Mouse (Mus musculus): Measurements from ENCODE around the gene Gas2l2.

The Gas2l2 gene

DNA sequence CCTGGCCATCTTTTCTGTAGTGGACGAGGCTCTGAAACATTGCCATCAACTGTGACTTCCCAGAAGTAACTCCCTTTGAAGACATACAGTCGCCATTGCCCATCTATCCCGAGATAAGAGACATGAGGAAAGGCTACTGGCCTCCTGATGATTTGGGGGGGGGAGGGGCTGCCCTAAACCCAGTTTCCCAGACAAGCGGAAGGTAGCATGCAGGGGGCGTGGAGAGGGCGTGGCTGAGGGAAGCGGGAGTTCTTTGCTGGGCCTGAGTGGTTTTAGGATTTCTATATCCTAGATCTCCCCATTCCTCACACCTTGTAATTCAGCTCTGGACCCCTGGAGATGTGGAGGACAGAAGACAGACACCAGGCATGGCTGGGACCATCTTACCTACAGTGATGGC, 14.6 kb upstream of the Gas2l2 start:
- DNase-seq (ENCODE audit: low spot score in 2 of 2): no peak

DNA sequence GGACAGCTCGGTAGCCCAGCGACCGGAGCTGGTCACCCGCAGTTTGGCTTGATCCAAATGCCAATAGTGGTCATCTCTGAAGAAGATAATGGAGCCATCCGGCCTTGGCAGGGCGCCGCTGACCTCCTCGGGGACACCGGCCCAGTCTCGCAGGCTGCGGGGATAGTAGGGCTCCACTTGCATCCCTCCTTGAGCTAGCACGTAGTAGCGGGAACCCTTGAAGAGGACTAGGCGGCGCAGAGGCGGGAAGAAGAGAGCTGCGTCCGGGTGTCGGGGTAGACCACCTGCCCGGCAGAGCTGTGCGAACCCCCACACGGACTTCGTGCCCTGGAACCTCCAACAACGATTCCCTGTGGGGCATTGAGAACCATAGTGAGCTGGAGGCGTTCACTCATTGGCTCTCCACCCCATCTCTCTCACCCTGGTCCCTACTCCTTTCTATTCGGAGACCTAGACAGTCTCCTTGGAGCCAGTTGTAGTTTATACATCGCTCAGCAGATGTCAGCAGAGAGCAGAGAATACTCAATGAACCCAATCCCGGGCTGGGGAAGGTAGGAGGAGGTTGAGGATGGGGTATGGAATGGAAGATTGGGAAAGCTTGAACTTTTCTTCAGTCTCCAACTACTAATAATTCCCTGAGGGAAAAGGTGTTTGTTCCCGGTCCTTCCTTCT, 13.5 kb upstream of the Gas2l2 start:
- DNase-seq (ENCODE audit: low spot score in 2 of 2): peak; percentile 31 to 64

DNA sequence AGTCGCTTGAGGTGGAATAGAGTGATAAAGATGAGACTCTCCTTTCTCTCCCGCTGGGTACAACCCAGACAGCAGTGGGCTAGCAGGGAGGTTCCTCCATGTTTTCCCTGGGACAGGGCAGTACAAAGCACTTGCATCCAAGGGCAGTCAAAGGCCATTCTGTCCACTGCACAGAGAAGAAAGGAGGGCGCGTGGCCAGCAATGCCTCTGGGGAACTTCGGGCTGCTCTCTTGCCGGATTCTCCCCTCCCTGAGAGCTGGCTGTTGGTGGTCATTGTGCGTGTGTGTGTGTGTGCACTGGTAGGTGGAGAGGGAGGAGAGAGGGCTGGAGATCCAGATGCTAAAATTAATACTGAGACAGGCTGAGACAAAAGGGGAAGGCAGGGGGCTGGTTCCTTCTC, 12.0 kb upstream of the Gas2l2 start:
- DNase-seq (ENCODE audit: low spot score in 2 of 2): no peak

DNA sequence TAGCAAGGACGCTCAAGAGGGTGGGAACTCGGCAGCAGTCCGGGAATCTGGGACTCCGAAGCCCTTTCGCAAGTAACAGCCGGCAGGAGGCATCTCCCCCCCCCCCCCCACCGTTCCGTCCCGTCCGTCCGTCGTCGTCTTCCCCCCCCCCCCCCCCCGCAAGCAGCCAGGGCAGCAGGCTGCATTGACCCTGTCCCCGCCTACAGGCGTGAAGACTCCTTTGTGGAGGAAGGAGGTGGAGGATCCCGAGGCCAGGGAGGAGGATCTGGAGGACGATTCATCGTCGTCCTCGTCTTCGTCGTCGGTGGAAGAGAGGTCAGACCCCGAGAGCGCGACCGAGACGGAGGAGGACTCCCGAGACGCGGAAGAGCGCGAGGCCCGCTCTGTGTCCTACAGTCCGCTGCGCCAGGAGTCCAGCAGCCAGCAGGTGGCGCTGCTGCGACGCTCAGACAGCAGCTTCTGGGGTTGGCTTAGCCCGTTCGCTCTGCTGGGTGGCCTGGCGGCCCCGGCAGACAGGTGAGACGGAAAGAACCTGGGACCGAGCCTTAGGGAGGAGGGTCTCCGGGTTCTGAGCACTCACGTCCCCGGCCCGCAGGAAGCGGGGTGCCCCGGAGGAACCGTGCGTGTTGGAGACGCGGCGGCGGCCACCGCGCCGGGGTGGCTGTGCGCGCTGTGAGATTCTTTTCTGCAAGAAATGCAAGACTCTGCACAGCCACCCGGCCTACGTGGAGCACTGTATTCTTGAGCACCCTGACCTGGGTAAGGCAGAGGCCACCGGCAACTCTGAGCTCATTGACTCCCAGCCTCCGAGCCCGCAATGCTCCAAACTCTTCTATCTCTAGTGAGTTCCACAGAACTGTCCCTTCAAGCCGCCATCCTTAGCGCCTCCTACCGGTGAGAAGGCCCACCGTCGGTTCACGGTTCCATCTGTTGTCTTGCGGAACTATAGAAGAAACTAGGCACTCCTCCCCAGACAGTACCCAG, 11.1 kb upstream of the Gas2l2 start:
- DNase-seq (ENCODE audit: low spot score in 2 of 2): peak; percentile 72 to 84

DNA sequence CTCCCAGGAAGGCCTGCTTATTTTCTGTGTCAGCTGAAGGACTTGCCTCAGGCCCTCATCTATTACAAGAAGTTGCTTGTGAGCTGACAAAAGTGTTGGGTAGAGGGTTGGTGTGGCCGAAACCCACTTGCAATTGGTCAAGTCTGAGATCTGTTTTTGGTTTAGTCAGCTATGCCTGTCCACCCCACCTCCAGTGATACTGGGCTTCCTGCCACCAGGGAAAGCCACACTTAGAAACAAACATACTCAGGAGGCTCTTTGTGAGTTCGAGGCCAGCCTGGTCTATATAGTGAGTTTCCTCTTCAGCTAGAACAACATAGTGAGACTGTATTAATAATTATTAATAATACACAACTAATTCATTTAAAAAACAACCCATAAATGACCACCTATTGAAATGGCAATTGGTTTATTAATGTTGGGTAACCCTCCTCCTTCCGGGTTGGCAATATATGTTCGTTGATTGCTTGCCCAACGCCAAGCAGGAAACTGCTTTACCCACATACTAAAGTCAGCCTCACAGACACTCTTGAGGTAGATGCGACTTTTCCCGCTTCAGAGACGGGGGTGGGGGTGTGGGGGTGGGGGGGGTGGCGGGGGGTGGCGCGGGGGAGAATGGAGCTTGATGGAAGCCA, 10.3 kb upstream of the Gas2l2 start:
- no peak for DNase-seq (ENCODE audit: low spot score in 2 of 2)

DNA sequence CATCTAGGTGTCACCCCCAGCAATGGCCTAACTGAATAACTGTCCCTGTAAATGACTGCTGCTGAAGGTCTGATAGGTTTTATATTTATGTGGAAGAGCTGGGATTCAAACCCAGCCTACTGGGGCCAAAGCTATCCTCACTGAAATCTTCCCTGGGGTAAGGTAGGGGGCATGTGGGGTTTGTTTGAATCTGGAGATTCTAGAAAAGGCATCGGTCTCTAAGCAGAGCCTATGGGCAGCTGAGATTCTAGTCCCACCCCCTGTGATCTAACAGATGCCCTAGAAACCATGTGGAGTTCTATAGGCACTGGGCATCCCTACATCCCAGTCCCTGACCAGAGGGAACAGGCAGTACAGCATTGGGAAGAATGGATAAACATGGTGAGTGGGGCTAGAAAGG, 8.1 kb upstream of the Gas2l2 start, which contains the start of gene 1700020L24Rik:
Gene 1700020L24Rik (plus strand): TSS at position 301 of the 400 bp plus-strand sequence.
- DNase-seq (ENCODE audit: low spot score in 2 of 2): no peak

DNA sequence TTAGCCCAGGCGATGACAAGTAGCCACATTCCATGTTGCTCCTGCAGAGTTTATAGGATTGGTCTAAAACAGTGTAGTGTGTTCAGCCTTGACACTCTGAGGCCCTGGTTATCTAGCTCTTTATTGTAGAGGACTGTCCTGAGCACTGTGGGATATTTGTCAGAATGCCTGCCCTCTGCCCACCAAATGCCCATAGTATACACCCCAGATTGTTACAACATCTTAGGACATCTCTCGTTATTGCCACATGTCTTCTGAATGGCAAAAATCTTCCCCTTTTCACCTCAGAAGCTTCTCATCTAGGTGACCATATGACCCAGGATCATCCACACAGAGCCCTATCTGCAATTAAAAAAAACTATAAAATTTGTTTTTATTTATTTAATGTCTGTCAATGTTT, 3.3 kb upstream of the Gas2l2 start:
- DNase-seq (ENCODE audit: low spot score in 2 of 2): no peak

DNA sequence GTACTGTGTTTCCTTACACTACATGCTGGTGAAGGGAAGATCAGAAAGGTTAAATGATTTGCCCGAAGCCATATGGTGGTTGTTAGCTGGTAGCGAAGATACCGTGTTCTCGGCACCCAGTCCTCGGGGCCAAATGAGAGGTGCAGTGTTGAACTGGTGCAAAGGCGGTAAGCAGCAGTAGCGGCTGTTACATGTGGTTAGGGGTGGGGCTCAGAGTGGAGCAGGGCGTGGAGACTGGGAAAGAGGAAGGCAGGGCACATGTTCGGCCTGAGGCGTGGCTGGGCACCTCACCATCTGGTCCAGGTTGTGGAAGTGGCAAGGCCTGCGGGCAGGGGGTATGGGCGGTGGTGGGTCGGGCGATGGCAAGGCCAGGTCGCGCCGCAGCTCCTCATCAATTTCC, 2.3 kb downstream of the Gas2l2 start:
- no peak for DNase-seq (ENCODE audit: low spot score in 2 of 2)

DNA sequence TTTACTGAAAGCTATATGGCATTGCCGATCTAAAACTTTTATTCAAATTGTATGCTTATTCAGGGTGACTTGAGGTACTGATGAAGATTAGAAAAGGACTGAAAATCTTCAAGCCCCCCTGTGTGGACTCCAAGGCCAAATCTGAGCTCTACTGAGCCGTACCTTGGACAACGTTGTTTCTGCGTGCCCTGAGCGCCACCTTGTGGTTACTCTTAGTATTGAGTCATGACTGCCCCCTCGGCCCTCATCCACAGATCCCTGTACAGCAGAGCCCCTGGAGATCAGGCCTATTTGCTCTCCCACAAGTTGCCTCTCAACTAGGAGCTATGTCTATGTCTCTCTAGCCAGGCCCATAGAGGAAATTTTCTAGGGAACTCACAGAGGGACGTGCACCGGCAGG, 4.6 kb downstream of the Gas2l2 start:
- DNase-seq (ENCODE audit: low spot score in 2 of 2): peak in 1 of 2 experiments; percentile 51

DNA sequence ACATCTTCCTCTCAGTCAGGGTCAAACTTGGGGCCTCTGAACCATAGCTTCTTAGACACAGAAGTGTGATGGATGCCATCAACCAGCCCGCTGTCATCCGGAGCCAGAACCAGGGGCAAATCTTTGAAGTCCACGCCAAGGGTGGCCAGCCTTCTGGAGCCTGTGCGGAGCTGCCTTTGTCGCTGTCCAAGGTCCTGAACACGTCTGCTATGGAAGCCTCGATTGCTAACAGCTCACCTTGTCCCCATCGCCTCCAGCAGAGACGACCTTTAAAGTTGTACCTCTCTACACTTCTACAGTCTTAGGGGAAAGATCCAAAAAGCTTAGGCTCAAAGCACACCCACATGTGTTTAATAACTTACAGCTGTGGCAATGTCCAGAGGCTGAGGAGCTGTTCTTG, 8.0 kb downstream of the Gas2l2 start:
- peak; percentile 28 to 72 for DNase-seq (ENCODE audit: low spot score in 2 of 2)

DNA sequence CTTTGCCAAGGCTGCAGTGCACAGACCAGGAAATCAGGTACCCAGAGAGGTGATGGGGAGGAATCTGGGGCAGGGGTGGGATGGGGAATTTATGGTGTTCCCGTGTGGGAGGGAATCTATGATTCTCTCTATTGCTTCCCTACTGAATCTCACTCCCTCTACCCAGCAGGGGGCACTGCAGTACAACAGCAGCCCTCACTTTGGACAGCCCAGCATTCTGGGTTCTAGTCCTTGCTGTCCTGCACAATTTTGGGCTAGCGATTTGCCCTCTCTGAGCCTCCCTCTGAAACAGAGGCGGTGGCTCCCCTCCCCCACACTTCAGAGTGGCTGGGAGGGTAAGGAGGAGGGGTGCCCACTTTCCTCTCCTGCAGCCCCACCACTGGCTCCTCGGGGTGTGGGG, 8.9 kb downstream of the Gas2l2 start:
- no peak for DNase-seq (ENCODE audit: low spot score in 2 of 2)

DNA sequence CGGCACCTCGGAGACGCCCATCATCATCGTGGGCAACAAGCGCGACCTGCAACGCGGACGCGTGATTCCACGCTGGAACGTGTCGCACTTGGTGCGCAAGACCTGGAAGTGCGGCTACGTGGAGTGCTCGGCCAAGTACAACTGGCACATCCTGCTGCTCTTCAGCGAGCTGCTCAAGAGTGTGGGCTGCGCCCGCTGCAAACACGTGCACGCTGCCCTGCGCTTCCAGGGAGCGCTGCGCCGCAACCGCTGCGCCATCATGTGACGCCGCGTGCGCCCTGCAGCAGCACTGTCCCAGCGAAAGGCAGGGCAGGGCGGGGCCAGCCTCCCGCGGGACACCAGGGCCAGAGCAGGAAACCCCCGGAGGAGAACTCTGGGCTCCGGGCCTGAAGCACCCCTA, 10.7 kb downstream of the Gas2l2 start:
- no peak for DNase-seq (ENCODE audit: low spot score in 2 of 2)

DNA sequence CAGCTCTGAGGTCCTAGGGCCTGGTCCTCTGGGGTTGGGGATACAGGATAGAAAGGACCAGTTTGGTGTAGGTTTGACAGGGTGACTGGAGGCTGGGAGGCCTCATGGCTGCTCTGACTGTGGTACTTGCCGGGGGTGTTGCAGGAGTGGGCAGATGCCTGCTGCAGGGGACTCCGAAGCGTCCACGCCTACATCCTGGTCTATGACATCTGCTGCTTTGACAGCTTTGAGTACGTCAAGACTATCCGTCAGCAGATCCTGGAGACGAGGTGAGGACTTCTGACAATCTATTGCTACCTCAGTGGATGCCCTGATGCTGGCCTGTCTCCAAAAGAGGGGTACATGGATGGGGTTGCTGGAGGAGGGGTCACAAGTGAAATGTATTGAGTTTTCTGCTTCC, 11.5 kb downstream of the Gas2l2 start:
- DNase-seq (ENCODE audit: low spot score in 2 of 2): no peak

DNA sequence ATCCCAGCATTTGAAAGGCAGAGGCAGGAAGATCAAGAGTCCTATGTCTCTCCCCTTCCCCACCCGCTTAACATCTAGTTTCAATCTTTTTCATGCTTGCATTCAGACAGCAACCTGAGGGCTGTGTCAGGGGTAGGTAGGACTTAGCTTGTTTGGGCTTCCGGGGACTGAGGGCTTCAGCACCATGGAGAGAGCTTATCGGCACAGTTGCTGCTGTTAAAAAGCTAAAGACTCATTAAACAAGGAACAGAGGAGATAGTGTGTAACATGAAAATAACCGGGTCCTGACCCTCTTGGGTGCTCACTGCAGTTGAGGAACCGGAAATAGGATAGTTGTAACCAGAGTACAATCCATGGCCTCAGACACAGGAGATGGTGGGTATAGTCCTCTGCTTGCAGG, 12.2 kb downstream of the Gas2l2 start:
- peak; percentile 38 to 41 for DNase-seq (ENCODE audit: low spot score in 2 of 2)

DNA sequence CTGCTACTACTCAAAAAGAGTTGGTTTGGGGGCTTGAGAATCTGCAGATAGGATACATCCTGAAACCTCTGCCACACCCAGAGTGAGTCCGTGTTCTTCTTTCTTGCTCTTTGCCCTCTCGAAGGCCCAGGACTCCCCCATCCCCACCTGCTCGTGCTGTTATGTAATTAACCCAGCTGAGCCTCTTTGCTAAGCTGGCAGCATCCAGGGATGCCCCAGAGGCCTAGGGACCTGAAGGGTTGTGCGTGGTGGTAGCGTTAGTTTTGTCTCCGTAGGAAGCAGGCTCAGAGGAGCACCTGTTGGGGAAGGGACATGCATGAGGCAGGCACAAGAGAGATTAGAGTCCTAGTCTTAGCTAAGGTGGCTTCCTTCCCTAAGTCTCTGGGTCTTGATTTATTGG, 18.7 kb downstream of the Gas2l2 start:
- no peak for DNase-seq (ENCODE audit: low spot score in 2 of 2)

DNA sequence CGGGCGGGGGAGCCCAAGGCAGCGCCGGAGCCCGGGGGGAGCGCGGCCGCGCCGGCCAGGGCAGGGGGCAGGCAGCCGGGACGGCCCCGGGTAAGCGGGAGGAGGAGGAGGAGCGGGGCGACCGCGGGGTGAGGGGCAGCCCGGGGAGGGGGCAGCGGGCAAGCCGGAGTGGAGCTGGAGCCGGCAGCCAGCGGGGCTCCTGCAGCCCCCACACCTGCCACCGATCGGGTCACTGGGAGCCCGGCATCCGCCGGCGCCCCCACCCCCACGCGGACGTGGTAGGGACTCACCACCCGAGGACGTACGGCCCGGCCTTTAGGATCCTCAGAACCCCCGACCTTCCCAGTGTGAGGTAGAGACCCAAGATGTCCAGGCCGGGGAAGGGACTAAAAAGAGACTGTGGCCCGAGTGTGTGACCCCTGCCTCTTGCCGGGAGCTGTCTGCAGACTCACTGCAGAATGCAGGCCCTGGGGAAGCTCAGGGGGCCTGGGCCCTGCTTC, 19.4 kb downstream of the Gas2l2 start:
- no peak for DNase-seq (ENCODE audit: low spot score in 2 of 2)

DNA sequence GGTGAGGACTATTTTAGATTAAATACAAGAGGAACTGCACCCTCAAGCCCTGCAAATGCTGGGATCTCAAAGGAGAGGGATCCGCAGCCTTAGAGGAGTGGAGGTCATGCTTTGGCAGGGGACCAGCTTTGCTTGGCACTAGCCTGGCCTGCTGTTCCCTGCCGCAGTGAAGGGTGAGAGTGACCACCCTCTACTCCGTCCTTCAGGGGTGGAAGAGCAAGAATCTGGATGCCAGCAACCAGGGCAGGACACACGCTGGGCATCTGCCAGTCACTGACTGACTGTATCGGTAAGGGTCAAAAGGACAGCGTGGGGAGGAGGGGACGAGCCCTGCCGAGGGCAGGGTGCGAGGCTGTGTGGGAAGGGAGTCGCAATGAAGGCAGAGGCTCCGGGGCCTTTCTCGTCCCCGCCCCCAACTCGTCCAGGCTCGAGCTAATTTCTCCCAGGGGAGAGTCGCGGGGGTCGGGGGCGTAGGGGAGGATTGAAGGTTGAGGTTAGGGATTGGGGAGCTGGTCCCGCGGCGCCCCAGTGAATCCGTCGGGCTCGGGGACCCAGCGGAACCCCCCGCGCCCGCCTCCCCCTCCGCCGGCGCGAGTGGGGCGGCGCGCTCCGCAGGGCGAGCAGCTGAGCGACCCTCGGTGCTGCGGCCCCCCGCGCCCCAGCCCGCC, 20.0 kb downstream of the Gas2l2 start, which contains the start of gene Rasl10b:
Gene Rasl10b (plus strand): TSS at position 51 of the 668 bp plus-strand sequence.
- DNase-seq (ENCODE audit: low spot score in 2 of 2): no peak

DNA sequence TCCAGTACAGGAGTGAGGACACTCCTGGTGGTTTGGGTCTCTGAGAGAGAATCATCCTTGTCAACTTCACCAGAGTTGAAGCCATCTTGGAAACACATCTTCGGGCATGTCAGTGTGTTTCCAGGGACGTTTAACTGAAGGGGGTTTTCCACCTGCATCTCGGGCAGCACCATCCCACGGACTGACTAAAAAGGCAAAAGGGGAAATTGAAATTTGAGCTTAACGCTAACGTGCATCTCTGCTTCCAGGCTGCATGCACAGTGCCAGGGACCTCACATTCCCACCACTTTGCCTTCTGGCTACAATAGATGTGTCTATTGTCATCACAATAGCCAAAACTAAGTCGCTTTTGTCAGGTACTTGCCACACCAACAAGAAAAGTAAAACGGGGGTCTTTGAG, 21.0 kb downstream of the Gas2l2 start:
- DNase-seq (ENCODE audit: low spot score in 2 of 2): no peak

DNA sequence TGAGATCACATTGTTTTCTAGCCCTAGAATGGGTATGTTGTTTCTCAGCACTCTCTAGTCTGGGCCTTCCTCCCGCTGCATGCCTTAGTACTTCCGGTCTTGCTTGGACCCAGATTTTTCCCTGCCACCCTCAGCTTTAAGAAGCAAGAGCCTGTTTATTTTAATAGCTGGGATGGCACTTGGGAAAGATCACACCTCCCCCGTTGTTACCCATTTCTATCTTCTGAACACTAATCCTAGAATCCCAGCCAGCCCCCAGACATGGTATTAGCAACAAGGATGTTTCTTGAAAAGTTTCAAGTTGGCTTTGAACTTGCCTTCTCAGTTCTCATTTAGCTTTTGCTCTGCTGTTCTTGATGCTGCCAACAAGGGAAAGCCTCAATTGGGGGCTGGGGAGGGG, 22.9 kb downstream of the Gas2l2 start:
- DNase-seq (ENCODE audit: low spot score in 2 of 2): no peak

DNA sequence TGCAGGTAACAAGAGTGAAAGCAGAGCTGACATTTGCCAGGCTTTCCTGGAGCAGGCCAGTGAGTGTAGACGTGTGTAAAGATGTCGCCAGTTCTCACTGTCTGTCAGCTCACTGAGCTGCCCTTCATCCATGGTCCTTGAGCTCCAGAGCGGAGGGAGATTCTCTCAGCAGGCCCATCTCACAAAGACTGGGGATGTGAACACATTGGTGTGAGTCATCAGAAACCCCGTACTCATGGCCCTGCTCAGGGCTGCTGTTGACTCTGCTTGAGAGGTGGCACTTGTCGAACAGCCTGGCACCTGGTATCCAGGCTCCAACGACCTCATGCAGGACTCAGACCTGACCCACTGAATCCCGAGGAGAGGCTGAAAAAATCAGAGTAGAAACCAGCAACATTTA, 25.5 kb downstream of the Gas2l2 start:
- DNase-seq (ENCODE audit: low spot score in 2 of 2): no peak

DNA sequence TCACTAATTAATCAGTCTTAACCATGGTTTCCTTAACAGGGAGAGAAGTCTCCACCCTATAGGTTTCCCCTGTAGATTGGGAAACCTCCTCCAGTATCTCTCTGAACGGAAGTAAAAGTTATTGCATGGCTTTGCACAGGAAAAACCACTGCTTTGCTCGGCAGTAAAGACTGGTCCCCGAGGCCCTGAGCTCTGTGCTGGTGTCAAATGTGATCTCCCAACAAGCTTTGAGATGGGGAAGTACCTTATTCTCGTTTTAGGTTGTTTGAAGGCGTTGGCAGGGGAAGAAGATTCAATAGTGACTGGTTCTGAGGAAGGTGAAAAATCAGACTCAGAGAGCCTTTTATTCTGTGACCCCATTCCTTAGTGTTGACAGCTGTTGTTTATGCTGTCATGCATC, 30.5 kb downstream of the Gas2l2 start:
- no peak for DNase-seq (ENCODE audit: low spot score in 2 of 2)

DNA sequence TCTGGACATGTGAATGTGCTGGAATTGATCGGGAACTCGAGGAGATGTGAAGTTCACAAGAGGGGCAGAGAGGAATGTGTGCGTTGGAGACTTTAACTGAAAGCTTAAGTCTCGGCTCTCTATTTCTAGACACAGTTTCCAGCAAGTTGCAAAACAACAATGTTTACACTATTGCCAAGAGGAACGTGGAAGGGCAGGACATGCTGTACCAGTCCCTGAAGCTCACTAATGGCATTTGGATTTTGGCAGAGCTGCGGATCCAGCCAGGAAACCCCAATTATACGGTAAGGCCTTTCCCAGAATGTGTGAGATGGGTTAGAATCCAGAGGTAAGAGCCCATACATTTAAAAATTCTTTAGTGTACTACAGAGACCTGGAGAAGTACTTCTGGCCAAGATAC, 31.6 kb downstream of the Gas2l2 start:
- DNase-seq (ENCODE audit: low spot score in 2 of 2): no peak
